Mouse (Mus musculus): ENCODE results near the gene Zfp568. TPM values are rescaled to one million over a fixed set of nuclear protein-coding genes. Genes with fewer than 3 reads are reported as not detected.

Zfp568 gene
- polyA plus RNA-seq, 1 experiment from 2014 or later: 2.9 TPM

GRCm38 (mm10) chr7:29982341-29982740, 1.4 kb upstream of the Zfp568 start:
- Histone ChIP-seq H3K36me3 (ENCODE audit: control insufficient read depth, insufficient read depth, low read length) (peaks cover 14% of the 10 kb centered on the region), H3K4me2 (ENCODE audit: low read length) (peak overlapping the region; percentile 59), H3K9ac (ENCODE audit: low read length) (no peak overlapping the region; the same call in 1 of the 2 replicates), H3K27me3 (replicated peaks; ENCODE audit: control insufficient read depth, insufficient read depth, low read length) (no peaks in the 10 kb centered on the region), H3K4me1 (ENCODE audit: control insufficient read depth, insufficient read depth, low read length) (peaks cover 10% of the 10 kb centered on the region; the same call in 1 of the 2 replicates), H3K27ac (ENCODE audit: low read depth, low read length) (no peak overlapping the region), H3K9me3 (replicated peaks; ENCODE audit: control insufficient read depth, low read length) (no peaks in the 10 kb centered on the region), H3K4me3 (ENCODE audit: low read depth, low read length) (no peak overlapping the region)
- DNase-seq (ENCODE audit: low spot score) (no peak), ATAC-seq (no peak)
- 73% methylated on average over 4 of the region's 4 CpGs for WGBS

GRCm38 (mm10) chr7:29982931-29983330, 824 bp upstream of the Zfp568 start:
- Histone ChIP-seq H3K27ac (ENCODE audit: low read depth, low read length) (peak overlapping the region; percentile 82), H3K4me2 (ENCODE audit: low read length) (peak overlapping the region; percentile 59), H3K9me3 (replicated peaks; ENCODE audit: control insufficient read depth, low read length) (no peaks in the 10 kb centered on the region), H3K4me1 (ENCODE audit: control insufficient read depth, insufficient read depth, low read length) (peaks cover 10% of the 10 kb centered on the region; the same call in 1 of the 2 replicates), H3K9ac (ENCODE audit: low read length) (peak overlapping the region; percentile 84; the same call in 1 of the 2 replicates), H3K4me3 (ENCODE audit: low read depth, low read length) (peak overlapping the region; percentile 88), H3K36me3 (ENCODE audit: control insufficient read depth, insufficient read depth, low read length) (peaks cover 19% of the 10 kb centered on the region), H3K27me3 (replicated peaks; ENCODE audit: control insufficient read depth, insufficient read depth, low read length) (no peaks in the 10 kb centered on the region)
- 26% methylated on average over 6 of the region's 6 CpGs for WGBS
- ATAC-seq (no peak), DNase-seq (ENCODE audit: low spot score) (peak; percentile 10)

- Histone ChIP-seq H3K9me3 (replicated peaks; ENCODE audit: control insufficient read depth, low read length) (no peaks in the 10 kb centered on the region), H3K4me3 (ENCODE audit: low read depth, low read length) (peak overlapping the region; percentile 88), H3K4me2 (ENCODE audit: low read length) (peak overlapping the region; percentile 59), H3K4me1 (ENCODE audit: control insufficient read depth, insufficient read depth, low read length) (peaks cover 10% of the 10 kb centered on the region; the same call in 1 of the 2 replicates), H3K36me3 (ENCODE audit: control insufficient read depth, insufficient read depth, low read length) (peaks cover 22% of the 10 kb centered on the region), H3K27me3 (replicated peaks; ENCODE audit: control insufficient read depth, insufficient read depth, low read length) (no peaks in the 10 kb centered on the region), H3K27ac (ENCODE audit: low read depth, low read length) (peak overlapping the region; percentile 82), H3K9ac (ENCODE audit: low read length) (peak overlapping the region; percentile 84)
- DNase-seq (ENCODE audit: low spot score) (no peak), ATAC-seq (no peak; the same call in 1 of the 2 replicates)
- WGBS: 1% methylated on average over 8 of the region's 8 CpGs
Measured at GRCm38 (mm10) chr7:29983340-29983689, 440 bp upstream of the Zfp568 start.

GRCm38 (mm10) chr7:29986101-29986500, 2.3 kb downstream of the Zfp568 start:
- no peak overlapping the region for H3K4me2 ChIP-seq (ENCODE audit: low read length)
- 89% methylated on average over 8 of the region's 8 CpGs for WGBS
- no peak overlapping the region for H3K9ac ChIP-seq (ENCODE audit: low read length)
- ATAC-seq: no peak
- DNase-seq (ENCODE audit: low spot score): no peak
- no peak overlapping the region for H3K27ac ChIP-seq (ENCODE audit: low read depth, low read length)
- H3K9me3 ChIP-seq (replicated peaks; ENCODE audit: control insufficient read depth, low read length): no peaks in the 10 kb centered on the region
- H3K27me3 ChIP-seq (replicated peaks; ENCODE audit: control insufficient read depth, insufficient read depth, low read length): no peaks in the 10 kb centered on the region
- peaks cover 42% of the 10 kb centered on the region for H3K36me3 ChIP-seq (ENCODE audit: control insufficient read depth, insufficient read depth, low read length)
- peaks cover 10% of the 10 kb centered on the region; the same call in 1 of the 2 replicates for H3K4me1 ChIP-seq (ENCODE audit: control insufficient read depth, insufficient read depth, low read length)
- no peak overlapping the region for H3K4me3 ChIP-seq (ENCODE audit: low read depth, low read length)

- Histone ChIP-seq H3K9me3 (replicated peaks; ENCODE audit: control insufficient read depth, low read length) (no peaks in the 10 kb centered on the region), H3K27ac (ENCODE audit: low read depth, low read length) (no peak overlapping the region), H3K27me3 (replicated peaks; ENCODE audit: control insufficient read depth, insufficient read depth, low read length) (no peaks in the 10 kb centered on the region), H3K9ac (ENCODE audit: low read length) (no peak overlapping the region), H3K4me1 (ENCODE audit: control insufficient read depth, insufficient read depth, low read length) (peaks cover 10% of the 10 kb centered on the region; the same call in 1 of the 2 replicates), H3K4me2 (ENCODE audit: low read length) (no peak overlapping the region), H3K36me3 (ENCODE audit: control insufficient read depth, insufficient read depth, low read length) (peaks cover 54% of the 10 kb centered on the region), H3K4me3 (ENCODE audit: low read depth, low read length) (no peak overlapping the region)
- DNase-seq (ENCODE audit: low spot score) (no peak), ATAC-seq (no peak)
- 98% methylated on average over 5 of the region's 5 CpGs for whole genome bisulfite sequencing
Measured at GRCm38 (mm10) chr7:29987551-29987950, 3.8 kb downstream of the Zfp568 start.

GRCm38 (mm10) chr7:29989031-29989430, 5.3 kb downstream of the Zfp568 start:
- no peak overlapping the region for H3K27ac ChIP-seq (ENCODE audit: low read depth, low read length)
- peaks cover 6% of the 10 kb centered on the region; the same call in 1 of the 2 replicates for H3K4me1 ChIP-seq (ENCODE audit: control insufficient read depth, insufficient read depth, low read length)
- H3K9ac ChIP-seq (ENCODE audit: low read length): no peak overlapping the region
- H3K9me3 ChIP-seq (replicated peaks; ENCODE audit: control insufficient read depth, low read length): no peaks in the 10 kb centered on the region
- 91% methylated on average over 11 of the region's 11 CpGs for WGBS
- no peaks in the 10 kb centered on the region for H3K27me3 ChIP-seq (replicated peaks; ENCODE audit: control insufficient read depth, insufficient read depth, low read length)
- DNase-seq (ENCODE audit: low spot score) (no peak), ATAC-seq (no peak)
- H3K4me2 ChIP-seq (ENCODE audit: low read length): no peak overlapping the region
- H3K36me3 ChIP-seq (ENCODE audit: control insufficient read depth, insufficient read depth, low read length): peaks cover 59% of the 10 kb centered on the region
- no peak overlapping the region for H3K4me3 ChIP-seq (ENCODE audit: low read depth, low read length)

- 99% methylated on average over 8 of the region's 8 CpGs for WGBS
Measured at GRCm38 (mm10) chr7:29992698-29993097, 8.9 kb downstream of the Zfp568 start.

GRCm38 (mm10) chr7:29993340-29993739, 9.6 kb downstream of the Zfp568 start:
- Histone ChIP-seq H3K27ac (ENCODE audit: low read depth, low read length) (no peak overlapping the region), H3K4me1 (ENCODE audit: control insufficient read depth, insufficient read depth, low read length) (no peaks in the 10 kb centered on the region), H3K9me3 (replicated peaks; ENCODE audit: control insufficient read depth, low read length) (no peaks in the 10 kb centered on the region), H3K36me3 (ENCODE audit: control insufficient read depth, insufficient read depth, low read length) (peaks cover 62% of the 10 kb centered on the region), H3K27me3 (replicated peaks; ENCODE audit: control insufficient read depth, insufficient read depth, low read length) (no peaks in the 10 kb centered on the region), H3K4me2 (ENCODE audit: low read length) (no peak overlapping the region), H3K9ac (ENCODE audit: low read length) (no peak overlapping the region), H3K4me3 (ENCODE audit: low read depth, low read length) (no peak overlapping the region)
- 98% methylated on average over 9 of the region's 9 CpGs for WGBS
- DNase-seq (ENCODE audit: low spot score) (no peak), ATAC-seq (no peak)

More at GRCm38 (mm10) chr7:29992698-29993097, 8.9 kb downstream of the Zfp568 start:
- Histone ChIP-seq H3K4me2 (ENCODE audit: low read length) (no peak overlapping the region), H3K4me3 (ENCODE audit: low read depth, low read length) (no peak overlapping the region), H3K36me3 (ENCODE audit: control insufficient read depth, insufficient read depth, low read length) (peaks cover 60% of the 10 kb centered on the region), H3K9me3 (replicated peaks; ENCODE audit: control insufficient read depth, low read length) (no peaks in the 10 kb centered on the region), H3K4me1 (ENCODE audit: control insufficient read depth, insufficient read depth, low read length) (no peaks in the 10 kb centered on the region), H3K27ac (ENCODE audit: low read depth, low read length) (no peak overlapping the region), H3K9ac (ENCODE audit: low read length) (no peak overlapping the region), H3K27me3 (replicated peaks; ENCODE audit: control insufficient read depth, insufficient read depth, low read length) (no peaks in the 10 kb centered on the region)
- ATAC-seq: no peak
- DNase-seq (ENCODE audit: low spot score): no peak

- H3K4me2 ChIP-seq (ENCODE audit: low read length): no peak overlapping the region
- no peak overlapping the region for H3K9ac ChIP-seq (ENCODE audit: low read length)
- peaks cover 62% of the 10 kb centered on the region for H3K36me3 ChIP-seq (ENCODE audit: control insufficient read depth, insufficient read depth, low read length)
- H3K27me3 ChIP-seq (replicated peaks; ENCODE audit: control insufficient read depth, insufficient read depth, low read length): no peaks in the 10 kb centered on the region
- H3K4me1 ChIP-seq (ENCODE audit: control insufficient read depth, insufficient read depth, low read length): no peaks in the 10 kb centered on the region
- ATAC-seq (no peak), DNase-seq (ENCODE audit: low spot score) (no peak)
- 97% methylated on average over 8 of the region's 8 CpGs for WGBS
- no peak overlapping the region for H3K27ac ChIP-seq (ENCODE audit: low read depth, low read length)
- H3K4me3 ChIP-seq (ENCODE audit: low read depth, low read length): no peak overlapping the region
- H3K9me3 ChIP-seq (replicated peaks; ENCODE audit: control insufficient read depth, low read length): no peaks in the 10 kb centered on the region
Measured at GRCm38 (mm10) chr7:29995134-29995533, 11.4 kb downstream of the Zfp568 start.

Data from forebrain, embryonic 14.5 days (tissue).